Mouse (Mus musculus): ENCODE data around the gene Ap1s3.

Gene Ap1s3

DNA sequence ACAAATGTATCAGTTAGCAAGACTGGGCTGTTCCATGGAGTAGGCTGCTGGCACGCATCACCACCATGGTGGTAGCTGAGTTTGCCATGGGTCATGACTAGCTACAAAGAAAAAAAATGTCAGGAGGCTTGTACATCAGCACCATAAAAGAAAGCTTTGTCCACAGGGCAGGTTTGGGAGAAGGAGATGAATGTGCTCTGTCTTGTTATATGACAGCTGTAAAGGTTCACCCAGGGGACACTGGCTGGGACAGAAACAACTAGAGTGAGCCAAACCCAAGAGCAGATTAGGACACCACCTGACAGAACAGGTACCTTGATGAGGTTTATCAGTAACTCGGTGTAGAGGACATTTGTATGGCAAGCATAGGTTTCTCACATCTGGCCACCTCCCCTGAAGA is 32.9 kb upstream of the Ap1s3 start:
- no peak overlapping the region for H3K4me3 ChIP-seq (replicated peaks; ENCODE audit: low read length)
- peaks cover 62% of the 10 kb centered on the region for H3K36me3 ChIP-seq (ENCODE audit: insufficient read depth, low read length)
- no peaks in the 10 kb centered on the region for H3K9me3 ChIP-seq (ENCODE audit: low read length)
- no peaks in the 10 kb centered on the region for H3K27me3 ChIP-seq (ENCODE audit: insufficient read depth, low read length)
- TF ChIP-seq POU5F1 (IDR thresholded peaks at IDR 0.05; ENCODE audit: borderline replicate concordance, low read length), result no peak
- TF ChIP-seq CTCF (conservative IDR thresholded peaks at IDR 0.05; ENCODE audit: low read length), result no peak
- no peak for TF ChIP-seq NANOG (IDR thresholded peaks at IDR 0.05; ENCODE audit: borderline replicate concordance, low read length)
- no peaks in the 10 kb centered on the region for H3K4me1 ChIP-seq (replicated peaks; ENCODE audit: low read depth, low read length)

DNA sequence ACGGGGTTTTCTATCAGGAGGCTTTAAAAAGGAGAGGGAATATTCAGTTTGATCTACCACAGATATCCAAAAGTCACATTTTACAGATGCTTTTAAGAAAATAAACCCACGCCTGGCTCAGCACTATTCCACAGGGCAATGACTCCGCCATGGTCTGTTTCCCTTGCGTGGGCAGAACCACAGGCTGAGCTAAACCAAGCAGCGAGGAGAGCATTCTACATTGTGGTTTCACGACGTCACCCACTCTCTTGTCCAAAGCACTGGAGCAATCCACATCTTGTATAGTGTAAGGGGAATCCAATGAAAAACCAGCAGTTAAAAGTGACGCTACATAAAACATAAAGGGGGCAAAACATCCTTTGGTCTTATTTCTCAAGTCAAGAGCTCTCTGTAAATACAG is 31.7 kb upstream of the Ap1s3 start:
- Histone ChIP-seq H3K9me3 (ENCODE audit: low read length) (no peaks in the 10 kb centered on the region), H3K27me3 (ENCODE audit: insufficient read depth, low read length) (no peaks in the 10 kb centered on the region), H3K36me3 (ENCODE audit: insufficient read depth, low read length) (peaks cover 54% of the 10 kb centered on the region), H3K4me1 (replicated peaks; ENCODE audit: low read depth, low read length) (no peaks in the 10 kb centered on the region), H3K4me3 (replicated peaks; ENCODE audit: low read length) (no peak overlapping the region)
- no peak for TF ChIP-seq CTCF (conservative IDR thresholded peaks at IDR 0.05; ENCODE audit: low read length)
- no peak for TF ChIP-seq POU5F1 (IDR thresholded peaks at IDR 0.05; ENCODE audit: borderline replicate concordance, low read length)
- TF ChIP-seq NANOG (IDR thresholded peaks at IDR 0.05; ENCODE audit: borderline replicate concordance, low read length), result no peak

DNA sequence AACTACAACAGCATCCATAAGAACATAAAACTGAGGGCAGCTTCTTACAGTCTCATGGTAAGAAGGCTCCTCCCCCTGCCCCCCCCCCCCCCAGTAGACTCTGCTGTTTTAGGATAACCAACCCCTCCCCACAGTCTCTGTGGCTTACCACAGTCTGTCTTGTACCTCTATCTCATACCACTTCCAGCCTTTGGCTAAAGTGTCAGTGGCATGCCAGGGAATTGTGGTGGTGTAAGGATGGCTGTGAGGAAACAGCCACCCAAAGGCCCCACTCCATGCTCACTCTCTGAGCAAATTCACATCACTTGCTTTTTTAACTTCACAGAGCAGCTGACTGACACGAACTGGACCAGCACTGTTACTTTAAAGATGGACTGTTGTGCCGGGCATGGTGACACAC is 26.7 kb upstream of the Ap1s3 start:
- Histone ChIP-seq H3K4me1 (replicated peaks; ENCODE audit: low read depth, low read length) (no peaks in the 10 kb centered on the region), H3K27me3 (ENCODE audit: insufficient read depth, low read length) (no peaks in the 10 kb centered on the region), H3K4me3 (replicated peaks; ENCODE audit: low read length) (no peak overlapping the region), H3K36me3 (ENCODE audit: insufficient read depth, low read length) (peaks cover 20% of the 10 kb centered on the region), H3K9me3 (ENCODE audit: low read length) (no peaks in the 10 kb centered on the region)
- TF ChIP-seq POU5F1 (IDR thresholded peaks at IDR 0.05; ENCODE audit: borderline replicate concordance, low read length), result no peak
- TF ChIP-seq NANOG (IDR thresholded peaks at IDR 0.05; ENCODE audit: borderline replicate concordance, low read length), result no peak
- TF ChIP-seq CTCF (conservative IDR thresholded peaks at IDR 0.05; ENCODE audit: low read length), result no peak

DNA sequence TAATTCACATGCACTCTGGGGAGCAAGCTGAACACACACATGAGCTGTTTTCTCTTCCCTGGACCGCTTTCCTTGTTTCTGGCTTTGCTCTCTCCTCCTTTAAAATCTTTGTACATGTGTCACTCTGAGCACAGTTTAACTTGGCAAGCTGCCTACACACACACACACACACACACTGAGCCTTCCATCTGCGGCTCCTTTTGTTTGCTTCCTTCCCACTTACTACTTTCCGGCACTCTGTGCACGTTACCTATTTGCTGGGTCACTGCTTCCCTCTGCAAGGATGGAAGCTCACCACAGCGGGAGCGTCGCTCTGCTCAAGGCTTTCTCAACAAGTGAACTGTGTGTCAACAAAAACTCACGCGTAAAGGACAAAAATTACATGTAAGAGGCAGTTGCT is 25.6 kb upstream of the Ap1s3 start:
- Histone ChIP-seq H3K27me3 (ENCODE audit: insufficient read depth, low read length) (no peaks in the 10 kb centered on the region), H3K4me3 (replicated peaks; ENCODE audit: low read length) (no peak overlapping the region), H3K36me3 (ENCODE audit: insufficient read depth, low read length) (peaks cover 20% of the 10 kb centered on the region), H3K9me3 (ENCODE audit: low read length) (no peaks in the 10 kb centered on the region), H3K4me1 (replicated peaks; ENCODE audit: low read depth, low read length) (no peaks in the 10 kb centered on the region)
- TF ChIP-seq NANOG (IDR thresholded peaks at IDR 0.05; ENCODE audit: borderline replicate concordance, low read length) (no peak), CTCF (conservative IDR thresholded peaks at IDR 0.05; ENCODE audit: low read length) (no peak), POU5F1 (IDR thresholded peaks at IDR 0.05; ENCODE audit: borderline replicate concordance, low read length) (no peak)

DNA sequence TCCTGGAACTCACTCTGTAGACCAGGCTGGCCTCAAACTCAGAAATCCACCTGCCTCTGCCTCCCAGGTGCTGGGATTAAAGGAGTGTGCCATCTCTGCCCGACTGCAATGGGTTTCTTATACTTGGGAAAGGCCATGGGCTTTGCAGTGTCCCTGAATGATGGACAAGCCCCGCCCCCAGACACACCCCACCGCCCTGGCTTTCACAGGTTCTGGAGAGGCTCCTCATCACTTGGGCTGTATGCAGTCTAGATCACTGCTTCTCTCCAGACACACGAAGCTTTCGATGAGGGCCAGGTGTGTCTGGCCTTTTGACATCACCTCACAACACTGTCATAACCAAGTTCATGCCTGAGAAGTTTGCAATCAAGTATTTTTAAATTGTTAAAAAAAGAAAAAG is 25.2 kb upstream of the Ap1s3 start:
- Histone ChIP-seq H3K4me1 (replicated peaks; ENCODE audit: low read depth, low read length) (no peaks in the 10 kb centered on the region), H3K4me3 (replicated peaks; ENCODE audit: low read length) (no peak overlapping the region), H3K36me3 (ENCODE audit: insufficient read depth, low read length) (peaks cover 19% of the 10 kb centered on the region), H3K27me3 (ENCODE audit: insufficient read depth, low read length) (no peaks in the 10 kb centered on the region), H3K9me3 (ENCODE audit: low read length) (no peaks in the 10 kb centered on the region)
- TF ChIP-seq NANOG (IDR thresholded peaks at IDR 0.05; ENCODE audit: borderline replicate concordance, low read length) (no peak), CTCF (conservative IDR thresholded peaks at IDR 0.05; ENCODE audit: low read length) (no peak), POU5F1 (IDR thresholded peaks at IDR 0.05; ENCODE audit: borderline replicate concordance, low read length) (no peak)

DNA sequence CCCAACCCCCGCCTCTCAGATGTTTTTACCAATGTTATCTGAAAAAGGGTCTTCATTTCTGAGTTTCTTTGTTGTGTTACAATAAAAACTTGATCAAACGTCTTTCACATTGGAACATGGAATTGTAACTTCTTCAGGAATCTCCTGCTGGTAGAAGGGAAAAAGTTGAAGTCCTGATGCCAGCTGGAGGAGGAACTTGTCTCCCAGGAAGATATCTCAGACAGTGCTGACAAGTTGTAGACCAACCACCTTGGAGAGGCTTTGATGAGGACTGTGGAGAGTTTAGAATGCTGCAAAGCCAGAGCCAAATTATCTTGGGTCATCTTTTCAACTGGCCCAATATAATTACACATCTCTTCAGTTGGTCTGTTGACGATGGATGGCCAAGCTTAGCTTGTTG is 20.7 kb upstream of the Ap1s3 start:
- Histone ChIP-seq H3K4me1 (replicated peaks; ENCODE audit: low read depth, low read length) (no peaks in the 10 kb centered on the region), H3K27me3 (ENCODE audit: insufficient read depth, low read length) (no peaks in the 10 kb centered on the region), H3K36me3 (ENCODE audit: insufficient read depth, low read length) (no peaks in the 10 kb centered on the region), H3K9me3 (ENCODE audit: low read length) (peaks cover 5% of the 10 kb centered on the region; the same call in 1 of the 2 replicates), H3K4me3 (replicated peaks; ENCODE audit: low read length) (no peak overlapping the region)
- TF ChIP-seq CTCF (conservative IDR thresholded peaks at IDR 0.05; ENCODE audit: low read length), result no peak
- no peak for TF ChIP-seq POU5F1 (IDR thresholded peaks at IDR 0.05; ENCODE audit: borderline replicate concordance, low read length)
- TF ChIP-seq NANOG (IDR thresholded peaks at IDR 0.05; ENCODE audit: borderline replicate concordance, low read length), result no peak

DNA sequence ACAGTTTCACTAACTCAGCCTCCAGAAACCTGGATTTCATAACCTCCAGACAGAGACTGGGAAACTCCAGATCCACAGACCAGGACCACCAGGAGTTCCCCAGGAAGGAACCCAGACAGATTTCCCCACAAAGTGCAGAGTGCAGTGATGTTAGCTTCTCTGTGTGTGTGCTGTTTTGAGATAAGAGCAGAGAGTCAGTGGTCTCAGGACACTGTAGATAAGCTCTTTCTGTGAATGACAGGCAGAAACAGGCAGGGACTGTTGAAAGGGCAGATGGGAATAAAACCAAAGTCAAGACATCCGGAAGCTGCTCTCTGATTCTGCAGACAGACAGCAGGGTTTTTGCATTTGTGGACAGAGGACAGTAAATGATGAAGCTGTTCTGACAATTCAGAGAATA is 15.5 kb upstream of the Ap1s3 start:
- H3K4me1 ChIP-seq (replicated peaks; ENCODE audit: low read depth, low read length), result no peaks in the 10 kb centered on the region
- TF ChIP-seq CTCF (conservative IDR thresholded peaks at IDR 0.05; ENCODE audit: low read length), result no peak
- H3K36me3 ChIP-seq (ENCODE audit: insufficient read depth, low read length), result no peaks in the 10 kb centered on the region

DNA sequence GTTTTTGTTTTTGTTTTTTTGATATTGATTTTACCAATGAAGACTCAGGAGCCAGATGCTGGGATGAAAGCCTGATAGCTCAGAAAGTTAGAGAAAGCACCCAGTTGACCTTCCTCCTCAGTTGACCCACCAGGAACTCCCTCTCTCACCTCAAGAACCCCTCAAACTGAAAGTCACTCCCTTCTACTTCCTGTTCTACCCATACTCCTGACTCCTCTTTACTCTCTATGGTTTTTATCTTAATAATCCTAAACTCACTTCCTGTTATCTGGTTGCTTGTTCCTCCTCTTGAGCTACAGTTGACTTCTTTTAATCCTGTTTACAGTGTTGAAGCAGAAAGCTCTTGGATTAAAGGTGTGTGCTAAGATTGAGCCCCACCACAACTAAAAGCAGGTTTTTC is 12.3 kb upstream of the Ap1s3 start:
- no peaks in the 10 kb centered on the region for H3K36me3 ChIP-seq (ENCODE audit: insufficient read depth, low read length)
- no peak for TF ChIP-seq POU5F1 (IDR thresholded peaks at IDR 0.05; ENCODE audit: borderline replicate concordance, low read length)
- no peak for TF ChIP-seq CTCF (conservative IDR thresholded peaks at IDR 0.05; ENCODE audit: low read length)
- TF ChIP-seq NANOG (IDR thresholded peaks at IDR 0.05; ENCODE audit: borderline replicate concordance, low read length), result no peak
- H3K4me1 ChIP-seq (replicated peaks; ENCODE audit: low read depth, low read length), result no peaks in the 10 kb centered on the region

More for the DNA sequence above, 15.5 kb upstream of the Ap1s3 start:
- Histone ChIP-seq H3K4me3 (replicated peaks; ENCODE audit: low read length) (no peak overlapping the region), H3K9me3 (ENCODE audit: low read length) (peaks cover 5% of the 10 kb centered on the region; the same call in 1 of the 2 replicates), H3K27me3 (ENCODE audit: insufficient read depth, low read length) (no peaks in the 10 kb centered on the region)

DNA sequence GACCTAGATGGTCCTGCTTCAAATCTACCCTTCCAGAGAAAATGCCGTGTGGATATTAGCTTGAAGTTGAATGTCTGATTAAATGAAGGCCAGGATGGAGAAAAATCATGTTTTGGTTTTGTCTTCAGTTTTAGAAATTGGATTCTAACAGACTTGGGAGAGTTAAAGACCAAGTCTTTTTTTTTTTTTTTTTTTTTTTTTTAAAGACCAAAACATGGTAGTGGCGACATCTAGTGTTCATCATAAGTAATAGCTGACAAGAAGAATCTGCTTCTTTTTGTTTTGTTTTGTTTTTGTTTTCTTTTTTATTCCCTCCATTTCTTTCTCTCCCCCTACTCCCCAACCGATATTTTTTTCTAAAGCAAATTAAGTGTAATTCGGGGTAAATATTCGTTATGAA is 11.2 kb upstream of the Ap1s3 start:
- H3K9me3 ChIP-seq (ENCODE audit: low read length), result peaks cover 3% of the 10 kb centered on the region; the same call in 1 of the 2 replicates
- no peaks in the 10 kb centered on the region for H3K27me3 ChIP-seq (ENCODE audit: insufficient read depth, low read length)
- H3K36me3 ChIP-seq (ENCODE audit: insufficient read depth, low read length), result no peaks in the 10 kb centered on the region
- H3K4me3 ChIP-seq (replicated peaks; ENCODE audit: low read length), result no peak overlapping the region
- H3K4me1 ChIP-seq (replicated peaks; ENCODE audit: low read depth, low read length), result no peaks in the 10 kb centered on the region
- peak; percentile 44 for TF ChIP-seq CTCF (conservative IDR thresholded peaks at IDR 0.05; ENCODE audit: low read length)
- no peak for TF ChIP-seq NANOG (IDR thresholded peaks at IDR 0.05; ENCODE audit: borderline replicate concordance, low read length)

More for the DNA sequence above, 12.3 kb upstream of the Ap1s3 start:
- Histone ChIP-seq H3K27me3 (ENCODE audit: insufficient read depth, low read length) (no peaks in the 10 kb centered on the region), H3K4me3 (replicated peaks; ENCODE audit: low read length) (no peak overlapping the region), H3K9me3 (ENCODE audit: low read length) (peaks cover 5% of the 10 kb centered on the region; the same call in 1 of the 2 replicates)

Data from E14TG2a.4 (cell line).